Mouse (Mus musculus): ENCODE measurements at regions not wholly inside any gene's neighbourhood (a gene's known extent, or its start where the extent isn't known, plus 50 kb on each side); places are given as distances from the start of the nearest gene placed in this dataset.

DNA sequence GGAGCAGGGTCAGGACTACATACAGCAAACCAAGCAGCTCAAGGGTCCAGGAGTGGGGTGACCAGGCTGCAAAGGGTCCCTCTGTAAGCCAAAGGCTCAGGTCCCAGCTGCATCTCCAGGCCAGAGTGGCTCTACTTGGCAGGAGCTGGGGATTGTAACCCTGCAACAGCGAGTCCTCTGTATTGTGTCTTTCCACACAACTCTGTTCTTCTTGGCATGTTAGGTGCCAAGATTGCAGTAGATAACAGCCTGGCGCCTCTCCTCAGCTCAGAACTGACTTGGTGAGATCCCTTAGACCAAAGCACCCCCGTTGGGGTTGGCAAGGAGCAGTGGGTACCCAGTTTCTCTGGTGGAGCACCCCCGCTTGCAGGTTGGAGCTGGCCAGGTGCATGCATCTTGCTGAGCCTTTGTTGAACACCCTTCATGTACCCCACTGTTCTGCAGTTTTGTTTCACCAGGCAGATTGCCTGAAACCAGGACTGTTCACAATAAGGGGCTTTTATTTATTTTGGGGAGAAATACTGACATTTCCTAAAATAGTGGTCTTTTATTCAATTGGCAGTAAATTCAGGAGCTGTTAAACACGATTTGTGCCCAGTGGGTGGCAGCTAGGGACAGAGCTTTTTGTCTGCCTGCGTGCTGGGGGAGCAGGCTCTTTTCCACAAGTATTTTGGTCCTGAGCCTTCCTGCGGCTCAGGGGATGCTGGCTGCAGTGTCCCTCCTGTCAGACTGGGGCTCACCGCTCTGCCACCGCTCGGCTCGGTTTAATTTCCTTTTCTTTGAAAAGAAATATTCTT, 385.3 kb upstream of the Kcnab2 start:
- intact Hi-C loops (cut with DNase I): no loop called here

DNA sequence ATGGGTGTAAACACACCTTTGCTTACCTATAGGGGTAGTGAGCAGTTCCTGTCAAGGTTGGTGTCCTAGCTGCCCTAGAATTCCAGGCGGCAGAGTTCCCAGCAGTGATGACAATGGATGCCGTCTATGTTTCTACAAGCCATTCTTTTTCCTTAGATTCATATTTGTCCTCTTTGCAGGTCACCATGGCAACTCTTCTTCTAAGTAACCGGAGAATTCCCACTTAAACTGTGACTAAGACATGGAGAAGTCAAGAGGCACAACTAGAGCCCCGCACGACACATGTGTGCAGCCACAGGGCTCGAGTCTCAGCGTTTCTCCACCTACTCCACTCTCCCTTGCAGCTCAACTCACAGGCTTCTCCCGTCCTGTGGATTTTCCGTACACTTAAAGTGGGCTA, 381.5 kb upstream of the Kcnab2 start:
- intact Hi-C loops (cut with DNase I): no loop called here

DNA sequence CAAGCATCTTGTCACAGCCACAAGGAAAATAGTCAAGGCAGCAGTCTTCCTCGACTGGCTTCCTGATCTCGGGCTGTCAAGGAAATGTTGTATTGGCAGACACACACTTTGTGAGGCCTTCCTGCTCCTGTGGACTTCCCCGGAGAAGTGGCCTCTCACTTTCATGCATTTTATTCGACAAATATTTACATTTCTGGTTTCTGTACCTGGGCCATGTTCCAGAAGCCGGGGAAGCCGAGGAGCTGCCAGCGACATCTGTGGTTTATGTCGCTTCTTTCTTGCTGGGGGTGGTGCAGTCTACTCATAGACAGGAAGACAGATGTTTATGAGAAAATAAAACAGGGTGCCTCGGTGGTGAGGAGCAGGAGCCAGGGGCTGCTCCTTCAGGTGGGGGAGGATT, 372.5 kb upstream of the Kcnab2 start:
- intact Hi-C loops (cut with DNase I): no loop called here

DNA sequence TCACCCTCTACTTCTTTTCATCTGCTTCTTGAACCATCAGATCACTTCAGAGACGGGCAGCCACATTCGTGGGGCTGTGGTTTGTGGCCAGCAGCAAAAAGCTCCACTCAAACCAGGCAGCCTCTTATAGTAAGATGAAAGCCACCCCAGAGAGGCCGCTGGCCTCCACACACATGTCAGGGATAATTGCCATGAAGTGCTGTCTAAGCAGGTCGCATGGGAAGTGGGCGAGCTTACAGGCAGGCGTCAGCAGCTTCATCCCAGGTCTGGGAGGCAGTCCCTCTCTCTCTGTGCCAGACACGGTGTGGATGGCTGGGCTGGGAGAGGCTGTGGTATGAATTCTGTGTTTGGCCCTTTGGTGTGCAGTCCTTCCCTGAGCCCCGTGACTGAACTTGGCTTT, 358.4 kb upstream of the Kcnab2 start:
- intact Hi-C loops (cut with DNase I): no loop called here

DNA sequence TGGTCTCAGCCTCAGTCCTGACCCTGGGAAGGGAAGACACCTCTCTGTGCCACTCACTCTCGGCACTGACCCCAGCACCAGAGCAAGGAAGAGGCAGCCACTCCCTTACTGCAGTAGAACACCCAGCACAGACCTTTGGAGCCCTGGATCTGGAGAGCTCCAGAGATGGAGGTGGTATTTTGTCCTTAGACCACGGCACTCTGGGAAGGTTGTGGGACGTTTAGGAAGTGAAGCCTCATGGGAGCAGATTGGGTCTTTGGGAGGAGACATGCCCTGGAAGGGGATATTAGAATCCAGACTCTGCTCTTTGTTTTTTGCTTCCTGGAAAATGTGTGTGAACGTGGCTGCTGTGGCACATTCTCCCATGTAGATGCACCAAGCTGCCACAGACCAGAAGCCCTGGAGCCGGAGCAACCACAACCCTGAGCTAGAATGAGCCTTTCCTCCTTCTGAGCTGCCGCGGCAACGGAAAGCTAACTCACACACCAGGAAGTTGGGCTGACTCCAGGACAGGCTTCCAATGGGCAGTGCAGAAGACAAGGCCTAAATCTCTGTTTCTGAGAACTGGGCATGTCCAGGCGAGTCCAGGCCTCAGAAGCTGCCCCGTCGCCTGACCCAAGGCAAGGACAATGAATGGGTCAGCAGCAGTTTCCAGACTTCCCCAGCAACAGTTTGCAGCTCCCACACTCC, 356.9 kb upstream of the Kcnab2 start:
- intact Hi-C loops (cut with DNase I): no loop called here

DNA sequence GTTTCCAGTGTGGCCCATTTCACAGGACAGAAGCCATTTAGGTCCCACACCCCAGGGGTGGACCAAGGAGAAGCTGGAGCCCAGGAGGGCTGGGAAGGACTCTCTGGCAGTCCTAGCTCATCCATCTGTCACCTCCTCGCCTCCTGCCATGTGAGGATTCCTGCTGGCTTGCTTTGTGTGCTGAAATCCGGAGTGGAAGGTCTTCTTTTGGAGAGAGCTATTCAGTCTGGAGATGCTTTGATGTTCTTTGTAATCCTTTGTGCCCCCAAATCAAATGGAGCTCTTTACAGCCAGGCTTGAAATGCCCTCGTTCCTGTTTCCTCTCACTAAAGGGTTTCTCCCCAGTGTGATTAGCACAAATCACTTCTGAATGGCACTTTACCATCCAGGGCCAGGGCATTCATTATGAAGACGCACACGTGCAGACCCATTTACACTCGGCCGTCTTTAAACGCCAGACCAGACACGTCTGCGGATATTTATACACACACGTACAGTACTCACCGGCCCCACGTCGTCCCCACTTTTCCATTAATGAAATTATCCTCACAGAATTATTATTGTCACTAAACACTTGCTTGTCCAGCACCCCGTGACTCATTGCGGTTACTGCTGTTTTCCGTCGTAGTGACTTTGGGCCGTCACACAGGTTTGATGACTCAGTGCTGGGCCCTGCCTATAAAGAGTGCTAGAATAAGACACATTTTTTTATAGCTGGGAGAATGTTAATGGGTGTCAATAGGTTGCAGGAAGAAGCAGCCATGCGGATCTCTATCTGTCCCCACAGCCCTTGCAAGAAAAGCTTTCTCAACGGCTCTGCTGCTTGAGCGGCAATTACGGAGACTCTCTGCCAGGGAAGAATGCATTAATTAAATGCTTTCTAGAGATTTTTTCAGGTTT, 356.0 kb upstream of the Kcnab2 start:
- intact Hi-C loops (cut with DNase I): no loop called here

DNA sequence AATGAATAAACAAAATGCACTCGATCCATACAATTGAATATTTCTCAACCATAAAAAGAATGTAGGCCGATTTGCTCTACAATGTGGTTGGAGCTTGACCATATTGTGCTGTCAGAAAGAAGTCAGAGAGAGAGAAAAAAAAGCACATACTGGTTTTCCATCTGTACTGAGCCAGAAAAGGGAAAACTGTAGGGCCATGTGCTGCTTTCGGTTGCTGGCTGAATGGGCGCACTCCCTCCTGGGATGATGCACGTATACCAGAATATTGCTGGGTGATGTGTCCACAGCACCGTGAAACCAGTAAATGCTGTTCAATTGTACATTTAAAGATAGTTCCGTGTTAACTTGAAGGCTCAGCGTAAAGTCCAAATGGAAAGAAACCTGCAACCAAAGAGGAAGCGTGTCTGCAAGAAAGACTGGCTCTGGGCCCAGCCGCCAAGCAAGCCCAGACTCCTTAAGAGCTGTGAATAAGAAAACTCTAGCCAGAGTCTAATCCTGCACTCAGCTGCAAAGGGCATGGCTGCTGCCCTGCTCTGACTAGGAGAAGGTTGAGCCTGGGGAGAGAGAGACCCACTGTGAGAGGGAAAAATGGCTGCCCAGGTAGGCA, 355.2 kb upstream of the Kcnab2 start:
- intact Hi-C loops (cut with DNase I): no loop called here

DNA sequence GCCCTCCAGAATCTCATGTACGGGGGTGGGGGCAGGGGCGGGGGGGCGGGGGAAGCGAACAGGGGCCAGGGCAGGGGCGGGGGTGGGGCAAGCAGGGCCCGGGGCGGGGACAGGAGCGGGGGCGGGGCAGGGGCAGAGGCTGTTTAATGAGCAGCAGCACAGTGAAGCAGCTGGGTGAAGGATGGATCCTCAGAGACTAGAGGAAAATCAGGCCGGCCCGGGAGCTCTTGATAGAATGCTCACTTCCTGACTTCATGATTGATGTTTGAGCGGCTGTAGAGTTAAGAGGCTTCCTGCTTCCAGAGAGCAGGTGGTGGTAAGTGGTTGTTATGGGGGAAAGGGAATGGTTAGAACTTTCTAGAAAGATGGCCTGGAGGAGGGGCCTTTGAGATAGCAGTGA, 347.5 kb upstream of the Kcnab2 start:
- intact Hi-C loops (cut with DNase I): no loop called here

DNA sequence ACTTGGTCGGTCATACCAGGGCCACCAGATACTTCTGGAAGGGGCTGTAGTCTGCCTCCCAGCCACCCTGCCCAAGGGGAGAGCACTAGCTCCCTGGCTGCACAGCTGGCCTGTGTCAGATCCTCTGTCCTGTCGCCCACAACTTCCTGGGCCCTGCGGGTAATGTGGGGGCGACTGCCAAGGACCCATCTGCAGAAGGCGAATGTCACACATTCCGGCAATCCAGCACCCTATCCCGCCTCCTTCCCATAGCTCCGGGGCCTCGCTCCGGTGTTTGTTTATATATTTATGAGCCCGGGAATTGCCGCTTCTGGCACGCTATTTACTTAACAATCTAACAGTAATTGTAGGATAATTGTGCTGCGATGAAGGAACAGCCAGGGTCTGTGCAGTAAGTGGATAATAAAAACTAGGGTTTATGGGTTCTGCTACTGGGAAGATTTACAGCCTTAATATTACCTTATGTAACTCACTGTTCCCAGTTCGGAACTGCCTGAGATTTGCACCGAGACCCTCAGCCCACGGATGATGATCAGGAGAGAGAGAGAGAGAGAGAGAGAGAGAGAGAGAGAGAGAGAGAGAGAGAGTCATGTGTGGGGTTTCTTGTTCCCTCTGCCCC, 338.6 kb upstream of the Kcnab2 start:
- intact Hi-C loops (cut with DNase I): no loop called here

DNA sequence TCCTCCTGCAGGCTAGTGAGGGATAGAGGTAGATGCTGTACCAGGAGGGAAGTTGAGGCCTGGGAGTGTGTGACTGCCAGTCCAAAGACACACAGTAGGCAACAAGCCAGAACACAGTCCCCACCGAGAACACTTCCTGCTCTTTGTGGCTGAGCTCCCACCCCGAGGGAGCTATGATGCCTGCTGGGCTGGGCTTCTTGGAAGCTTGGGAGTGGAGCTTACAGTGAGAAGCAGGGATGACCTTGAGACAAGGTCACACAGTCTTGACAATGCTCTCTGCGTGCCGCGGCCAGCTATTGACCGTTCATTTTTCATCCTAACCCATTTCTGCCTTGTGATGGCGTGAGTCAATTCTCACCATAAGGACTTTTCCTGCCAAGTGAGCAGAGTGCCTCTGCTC, 328.9 kb upstream of the Kcnab2 start:
- intact Hi-C loops (cut with DNase I): no loop called here

DNA sequence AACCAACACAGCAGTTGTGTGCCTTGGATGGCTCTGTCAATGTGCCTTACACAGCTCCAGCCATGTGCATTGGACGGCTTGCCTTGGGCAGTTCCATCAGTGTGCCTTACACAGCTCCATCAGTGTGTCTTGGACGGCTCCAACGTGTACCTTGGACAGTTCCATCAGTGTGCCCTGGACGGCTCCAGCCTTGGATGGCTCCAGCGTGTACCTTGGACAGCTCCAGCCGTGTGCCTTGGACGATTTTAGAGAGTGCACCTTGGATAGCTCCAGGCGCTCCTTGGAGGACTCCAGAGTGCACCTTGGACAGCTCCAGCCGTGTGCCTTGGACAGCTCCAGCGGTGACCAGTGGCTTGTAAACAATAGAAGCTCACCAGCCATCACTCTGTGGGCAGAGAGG, 321.7 kb upstream of the Kcnab2 start:
- intact Hi-C loops (cut with DNase I): no loop called here

DNA sequence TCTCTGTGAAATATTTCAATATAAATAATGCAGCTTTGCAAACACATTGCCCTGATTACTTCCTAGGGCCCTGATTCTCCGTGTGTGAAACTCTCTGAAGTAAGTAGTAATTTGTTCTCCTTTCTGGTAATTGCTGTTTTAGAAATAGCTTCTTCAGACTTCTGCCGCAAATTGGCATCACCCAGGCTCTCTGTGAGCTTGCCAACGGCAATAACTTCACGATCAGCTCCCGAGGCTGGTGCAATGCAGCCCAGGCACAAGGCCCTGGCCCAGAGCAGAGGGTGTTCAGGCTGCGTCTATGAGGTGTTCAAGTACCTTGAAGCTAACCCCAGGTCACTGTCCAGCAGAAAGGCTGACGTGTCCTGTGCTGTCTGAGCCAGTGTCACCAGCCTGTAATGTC, 310.8 kb upstream of the Kcnab2 start:
- intact Hi-C loops (cut with DNase I): no loop called here

DNA sequence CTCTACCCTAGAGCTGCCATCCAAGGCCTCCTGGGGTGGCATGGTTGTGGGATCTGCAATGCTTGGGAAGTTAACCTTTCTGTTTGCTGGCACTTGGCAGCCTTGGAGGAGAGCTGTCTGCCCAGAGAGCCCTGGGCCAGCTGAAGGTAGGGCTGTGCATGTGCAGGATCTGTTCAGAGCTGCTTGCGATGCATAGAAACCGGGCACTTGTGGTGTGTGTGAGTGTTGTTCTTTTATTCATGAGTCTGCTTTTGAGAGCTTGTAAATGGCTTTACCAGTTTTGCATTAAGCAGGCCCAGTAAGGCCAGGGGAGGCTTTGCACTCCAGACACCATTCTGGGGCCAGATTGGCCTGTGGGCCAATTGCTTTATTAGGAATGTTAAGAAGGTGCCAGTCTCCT, 307.3 kb upstream of the Kcnab2 start:
- intact Hi-C loops (cut with DNase I): no loop called here

DNA sequence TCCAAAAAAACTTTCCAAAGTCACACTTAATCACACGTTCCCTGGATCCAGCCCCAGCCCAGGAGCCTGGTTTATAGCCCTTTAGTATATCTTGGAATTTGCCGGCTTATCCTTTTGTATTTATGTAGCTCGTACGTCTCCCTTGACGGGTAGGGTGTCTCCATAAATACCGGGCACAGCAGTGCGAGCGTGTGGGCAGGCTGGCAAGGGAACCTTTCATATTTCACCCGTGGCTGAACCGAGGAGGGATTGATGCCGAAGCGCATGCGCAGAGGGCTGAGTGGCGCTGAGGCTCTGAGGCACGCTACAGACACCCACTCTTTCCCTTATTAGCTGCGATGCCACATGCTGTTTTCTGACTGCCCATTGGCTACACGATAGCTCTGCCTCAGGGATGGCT, 301.9 kb upstream of the Kcnab2 start:
- intact Hi-C loops (cut with DNase I): no loop called here

DNA sequence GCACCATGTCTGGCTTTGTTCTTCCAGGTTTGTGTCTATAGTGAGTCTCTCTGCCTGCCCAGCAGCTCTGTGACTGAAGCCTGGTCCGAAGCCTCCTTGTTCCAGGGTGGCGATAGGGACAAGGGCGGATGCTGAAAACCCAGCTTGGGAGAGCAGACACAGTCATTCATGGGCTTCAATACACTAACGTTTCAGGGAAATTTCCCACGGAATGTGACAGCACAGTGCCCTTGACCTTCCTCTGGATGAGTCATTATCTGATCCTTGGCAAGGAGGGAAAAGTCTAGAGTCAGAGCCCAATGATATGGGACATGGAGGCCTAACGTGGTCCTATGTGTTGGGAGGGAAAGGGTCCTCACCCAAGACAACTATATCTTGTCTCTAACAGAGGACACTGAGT, 298.1 kb upstream of the Kcnab2 start:
- intact Hi-C loops (cut with DNase I): no loop called here

DNA sequence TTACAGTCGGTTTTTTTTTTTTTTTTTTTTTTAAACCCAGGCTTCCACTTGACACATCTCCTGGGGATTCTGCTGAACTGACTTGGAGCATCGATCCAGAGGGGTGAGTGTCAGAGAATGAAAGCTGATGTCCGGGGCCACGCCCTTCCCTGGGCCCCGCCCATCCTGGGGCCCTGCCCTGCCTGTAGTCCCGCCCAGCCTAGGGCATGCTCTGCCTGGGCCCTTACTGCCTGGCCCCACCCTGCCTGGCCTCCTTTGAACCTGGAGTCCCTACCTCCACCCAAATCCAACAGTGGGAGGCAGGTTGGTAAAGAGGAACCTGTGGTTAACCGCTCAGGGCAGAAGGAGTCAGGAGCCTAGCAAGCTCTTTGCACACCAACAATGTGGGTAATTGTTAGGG, 293.7 kb upstream of the Kcnab2 start:
- intact Hi-C loops (cut with DNase I): no loop called here

DNA sequence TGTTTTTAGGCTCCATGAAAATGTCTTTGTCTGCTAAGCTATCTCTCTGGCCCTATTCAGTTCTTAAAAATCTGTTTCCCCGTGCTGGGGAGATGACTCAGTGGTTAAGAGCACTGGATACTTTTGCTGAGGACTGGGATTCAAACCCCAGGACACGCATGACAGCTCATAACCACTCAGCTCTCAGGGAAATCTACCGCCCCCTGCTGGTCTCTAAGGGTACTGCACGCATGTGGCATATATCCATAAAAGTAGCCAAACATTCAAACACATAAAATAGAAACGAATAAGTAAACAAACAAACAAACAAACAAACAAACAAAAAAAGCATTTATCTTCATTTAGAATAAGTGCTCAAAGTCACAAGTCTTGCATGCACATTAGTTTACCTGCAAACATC, 289.7 kb upstream of the Kcnab2 start:
- intact Hi-C loops (cut with DNase I): no loop called here

DNA sequence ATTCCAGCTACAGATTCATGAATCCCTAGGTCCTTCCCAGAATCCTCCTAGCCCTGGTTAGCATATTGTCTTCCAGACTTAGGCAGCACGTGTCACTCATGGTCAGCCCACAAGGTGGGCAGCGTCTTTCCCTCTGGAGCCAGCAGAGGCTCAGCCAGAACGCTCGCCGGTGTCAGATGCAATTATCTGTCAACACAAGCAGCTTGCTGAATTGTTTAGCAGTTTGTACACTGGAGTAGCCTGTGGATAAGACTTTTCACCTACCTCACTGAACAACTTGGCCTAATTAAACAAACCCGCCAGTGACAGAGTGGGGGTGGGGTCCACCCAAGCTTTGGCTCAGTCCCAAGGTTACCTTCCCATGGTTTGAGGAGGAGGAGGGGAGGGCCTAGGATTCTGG, 285.4 kb upstream of the Kcnab2 start:
- intact Hi-C loops (cut with DNase I): no loop called here

DNA sequence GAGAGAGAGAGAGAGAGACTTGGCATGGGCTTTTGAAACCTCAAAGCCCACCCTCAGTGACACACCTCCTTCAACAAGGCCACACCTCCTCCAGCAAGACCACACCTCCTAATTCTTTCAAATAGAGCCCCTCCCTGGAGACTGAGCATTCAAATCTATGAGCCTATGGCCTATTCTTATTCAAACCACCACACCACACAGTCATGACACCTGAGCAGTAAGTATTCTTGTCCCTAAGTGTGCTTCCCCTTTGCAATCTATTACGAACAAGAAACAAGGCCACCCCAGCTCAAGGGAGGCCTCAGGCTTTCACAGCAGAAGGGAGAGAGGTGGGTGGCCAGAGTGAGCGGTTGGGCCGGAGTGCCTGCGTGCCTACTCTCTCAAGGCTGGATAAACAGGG, 284.9 kb upstream of the Kcnab2 start:
- intact Hi-C loops (cut with DNase I): no loop called here

DNA sequence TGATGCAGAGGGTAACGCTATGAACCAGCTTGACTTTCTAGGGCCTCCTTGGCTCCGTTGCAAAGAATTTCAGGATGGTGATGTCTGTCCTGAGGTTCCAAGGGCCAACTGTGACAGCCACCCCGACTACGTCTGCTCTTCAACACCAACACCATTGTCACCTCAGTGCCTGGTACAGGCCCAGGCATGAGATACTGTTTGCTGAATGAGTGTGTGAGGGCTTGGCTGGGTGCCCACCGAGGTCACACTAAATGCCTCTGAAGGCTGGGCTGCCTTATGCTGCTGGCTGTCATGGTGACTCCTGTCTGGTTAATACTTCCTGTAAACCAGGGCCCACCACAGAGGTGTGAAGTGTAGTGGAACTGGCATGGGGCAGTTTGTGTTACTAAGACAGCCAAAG, 279.5 kb upstream of the Kcnab2 start:
- intact Hi-C loops (cut with DNase I): no loop called here

DNA sequence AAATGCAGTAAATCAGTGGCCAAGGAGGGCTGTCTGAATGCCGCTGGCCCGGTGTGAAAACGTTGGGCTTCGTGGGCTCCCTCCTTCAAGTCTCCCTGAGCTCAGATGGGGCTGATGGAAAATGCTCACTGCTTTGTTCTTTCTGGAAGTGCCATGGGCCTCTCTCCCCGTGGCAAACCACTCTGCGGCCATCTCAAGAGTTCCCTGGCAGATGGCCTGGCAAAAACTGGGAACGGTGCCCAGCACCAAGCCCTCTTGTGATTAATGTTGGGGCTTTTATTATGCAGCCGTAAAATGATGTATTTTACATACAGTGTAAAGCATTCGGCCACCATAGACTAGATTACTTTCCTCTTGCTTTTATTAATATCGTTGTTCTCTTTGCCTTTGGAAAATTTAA, 278.9 kb upstream of the Kcnab2 start:
- intact Hi-C loops (cut with DNase I): no loop called here

Data from adrenal gland (tissue).